Mouse (Mus musculus): ENCODE measurements around the gene Zfp651.

The Zfp651 gene

DNA sequence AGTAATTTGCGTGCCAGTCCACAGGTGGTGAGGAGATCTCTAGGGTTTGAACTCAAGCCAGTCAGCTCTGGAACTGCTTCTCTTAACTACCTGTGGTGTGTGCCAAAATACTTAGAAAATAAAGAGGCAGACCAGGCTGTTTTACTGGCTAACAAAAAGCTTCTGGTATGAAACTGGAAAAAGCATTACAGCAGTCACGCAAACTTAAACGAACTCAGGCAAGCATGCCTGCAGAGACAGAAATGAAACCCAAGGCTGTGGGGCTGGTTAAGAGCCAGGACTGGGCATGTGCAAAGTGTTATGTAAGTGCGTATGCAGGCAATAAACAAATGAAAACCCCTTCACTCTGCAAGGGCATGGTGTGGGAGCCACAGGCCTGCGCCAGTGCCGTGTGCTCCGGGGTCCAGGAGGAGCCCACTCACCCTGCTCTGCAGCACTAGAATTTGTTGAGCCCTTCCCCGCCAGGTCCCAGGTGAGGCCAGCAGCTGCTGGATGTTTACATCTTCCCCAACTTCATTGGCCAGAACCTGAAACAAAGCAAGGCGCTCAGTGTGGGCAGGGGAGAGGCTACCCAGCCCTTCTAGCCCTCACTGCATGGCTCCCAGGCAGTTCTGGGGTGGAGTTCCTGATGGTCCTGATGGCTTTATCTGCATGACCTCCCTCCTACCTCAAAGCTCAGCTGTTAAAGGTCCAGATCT, 60.1 kb downstream of the Zfp651 start:
- peak; percentile 44 for DNase-seq

DNA sequence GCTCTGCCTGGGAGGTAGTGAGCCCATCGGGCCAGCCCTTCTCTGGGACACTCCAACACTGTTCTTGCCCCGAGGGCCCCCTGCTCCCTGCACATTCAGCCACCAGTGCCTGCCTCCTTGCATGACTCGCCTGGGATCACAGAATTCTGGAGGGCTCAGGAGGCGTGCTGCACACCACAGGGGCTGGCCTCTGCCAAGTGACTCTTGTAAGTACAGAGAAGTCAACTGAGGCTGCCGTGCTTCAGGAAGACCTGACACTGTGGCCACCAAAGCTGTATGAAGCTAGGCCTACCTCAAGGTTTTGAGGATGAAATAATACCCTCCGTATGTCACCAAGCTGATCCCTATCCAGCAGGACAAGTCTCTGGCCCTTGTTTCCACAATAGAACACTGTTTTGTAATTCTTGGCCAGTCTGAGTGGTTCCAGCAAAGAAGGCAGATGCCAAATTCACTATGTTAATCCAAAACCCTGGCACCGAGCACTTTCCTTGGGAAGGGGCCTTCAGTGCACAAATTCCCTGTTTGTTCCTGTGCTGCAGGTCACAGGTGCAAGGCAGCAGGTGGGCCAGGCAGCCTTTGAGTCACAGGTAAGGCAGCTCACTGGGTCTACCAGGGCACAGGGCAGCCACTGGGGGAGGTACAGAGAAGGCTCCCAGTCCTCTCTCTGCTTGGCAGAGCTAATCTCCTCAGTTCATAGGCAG, 60.8 kb downstream of the Zfp651 start:
- DNase-seq, result peak; percentile 68

DNA sequence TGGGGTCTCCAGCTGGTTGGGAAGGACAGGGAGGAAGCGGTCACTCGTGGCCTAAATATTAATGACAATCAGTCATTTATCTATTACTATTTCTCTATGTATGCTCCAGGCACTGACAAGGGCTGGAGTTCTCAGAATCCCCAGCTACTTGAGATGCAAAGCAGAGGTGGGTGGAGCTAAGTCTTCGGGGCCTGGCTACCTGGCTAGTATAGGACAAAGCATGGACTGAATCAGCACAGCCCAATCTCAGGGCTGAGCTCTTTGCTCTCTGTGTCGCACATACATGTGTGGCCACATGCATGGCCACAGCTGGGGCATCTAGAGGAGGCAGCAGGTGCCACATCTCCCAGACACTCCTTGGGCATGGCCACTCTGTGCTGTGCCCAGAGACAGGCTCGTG, 61.6 kb downstream of the Zfp651 start:
- no peak for DNase-seq
